Mouse (Mus musculus) testis, adult 2 months (tissue): ENCODE measurements around the gene Klf15.

Experiments
- CTCF ChIP-seq: fragments of 200-500 bp; IDR thresholded peaks from 2 replicates; pipeline ENCODE4 v1.5.1; 2012; ENCODE audit warnings: low read depth, mild to moderate bottlenecking, inconsistent platforms, low read length, moderate library complexity; ENCODE audit not compliant: control insufficient read depth, insufficient read depth, insufficient replicate concordance
- POLR2A ChIP-seq: fragments of 200-500 bp; IDR thresholded peaks from 2 replicates; pipeline ENCODE4 v1.6.1; 2012; ENCODE audit warnings: low read depth, mild to moderate bottlenecking, inconsistent platforms, low read length, moderate library complexity; ENCODE audit not compliant: control insufficient read depth

DNA sequence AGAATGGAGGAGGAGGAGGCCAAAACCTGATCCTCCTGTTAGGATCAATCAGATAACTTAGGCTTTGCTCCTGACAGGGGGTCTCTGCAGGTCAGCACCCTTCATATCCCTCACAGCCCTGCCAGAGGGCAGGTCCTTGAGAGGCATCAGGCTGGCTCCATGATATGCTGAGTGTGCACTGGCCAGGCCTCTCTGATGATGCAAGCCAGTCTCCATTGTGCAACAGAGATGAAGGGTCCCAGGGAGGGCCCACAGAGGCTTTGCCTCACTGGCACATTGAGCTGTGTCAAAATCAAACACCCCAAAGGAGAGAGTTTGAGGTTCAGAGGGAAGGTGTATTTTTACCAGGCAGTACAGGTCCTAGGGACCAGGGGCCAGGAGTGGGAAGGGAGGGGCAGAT is 52.0 kb downstream of the Klf15 start:
- no peak for TF ChIP-seq CTCF
- TF ChIP-seq POLR2A: no peak
